Mouse (Mus musculus) forebrain, postnatal 0 days (tissue): ENCODE results near the gene Btbd9. TPM values are rescaled to one million over a fixed set of nuclear protein-coding genes. Genes with fewer than 3 reads are reported as not detected.

Experiments used
- ATAC-seq: fragments of 200-750 bp; cut with Nextera tagmentation; 2 replicates; pipeline ENCODE4 v1.8.0; 2017; ENCODE audit warnings: mild to moderate bottlenecking, moderate library complexity
- DNase-seq: peaks from one replicate; pipeline ENCODE4 v3.0.0-alpha.2; 2015
- H3K27ac ChIP-seq: fragments of 300-500 bp; sonication (generic); 2 replicates; pipeline ENCODE4 v1.5.1; 2014; ENCODE audit warnings: low read depth, mild to moderate bottlenecking, antibody characterized with exemption, low read length, moderate library complexity, mixed read lengths
- H3K27me3 ChIP-seq: fragments of 300-500 bp; sonication (generic); 2 replicates; pipeline ENCODE4 v1.6.1; 2014; ENCODE audit warnings: mild to moderate bottlenecking, low read length, mixed read lengths; ENCODE audit not compliant: insufficient read depth
- H3K36me3 ChIP-seq: fragments of 300-500 bp; sonication (generic); 2 replicates; pipeline ENCODE4 v1.6.1; 2014; ENCODE audit warnings: mild to moderate bottlenecking, moderate library complexity; ENCODE audit not compliant: insufficient read depth
- H3K4me1 ChIP-seq: fragments of 300-500 bp; sonication (generic); 2 replicates; pipeline ENCODE4 v1.6.1; 2014; ENCODE audit warnings: antibody characterized with exemption; ENCODE audit not compliant: insufficient read depth
- H3K4me2 ChIP-seq: fragments of 300-500 bp; sonication (generic); 2 replicates; pipeline ENCODE4 v1.6.1; 2014; ENCODE audit warnings: low read depth, mild to moderate bottlenecking, moderate library complexity
- H3K4me3 ChIP-seq: fragments of 300-500 bp; sonication (generic); 2 replicates; pipeline ENCODE4 v1.5.1; 2014; ENCODE audit warnings: low read depth, low read length, mixed read lengths
- H3K9ac ChIP-seq: fragments of 300-500 bp; sonication (generic); 2 replicates; pipeline ENCODE4 v1.6.1; 2014; ENCODE audit warnings: mild to moderate bottlenecking
- H3K9me3 ChIP-seq: fragments of 300-500 bp; sonication (generic); 2 replicates; pipeline ENCODE4 v1.6.1; 2016; ENCODE audit warnings: low read length
- CTCF ChIP-seq: sonication (generic); IDR thresholded peaks from 2 replicates; pipeline ENCODE4 v1.5.1; 2016; ENCODE audit warnings: antibody characterized with exemption, control low read depth, low read depth
- WGBS: fragments of 180-500 bp; shearing (Covaris S2); extraction: QIAGEN DNeasy Blood & Tissue Kit; methylation state at CpG from one replicate; pipeline ENCODE4 v1.1.7; 2014; 5-methylcytosine and 5-hydroxymethylcytosine counted together
- polyA plus RNA-seq: library from polyadenylated mRNA; unstranded; fragments of >200 nt; fragmentation: Nextera tagmentation; extraction: Ambion mirVana; gene quantifications from 2 replicates; pipeline ENCODE4 v1.2.1, GENCODE M21; 2015
- total RNA-seq: library from RNA; depleted of rRNA; stranded (reverse); fragments of >200 nt; gene quantifications from 2 replicates; pipeline ENCODE4 v1.2.3, GENCODE M21; 2014

Btbd9 gene
- total and polyA plus RNA-seq, 2 experiments from 2014 or later, result 63.6 to 149 TPM

- Histone ChIP-seq H3K4me3 (no peak overlapping the region), H3K4me2 (no peak overlapping the region), H3K27ac (no peak overlapping the region), H3K4me1 (0 out of 2 replicates have a peak, but pooled peaks cover 2% of the 10 kb centered on the region), H3K36me3 (no peaks in the 10 kb centered on the region; the same call in 1 of the 2 replicates), H3K9ac (no peak overlapping the region), H3K9me3 (no peaks in the 10 kb centered on the region), H3K27me3 (no peaks in the 10 kb centered on the region)
- DNase-seq (no peak), ATAC-seq (no peak)
- TF ChIP-seq CTCF, result no peak
- 100% methylated on average over 1 of the region's 1 CpGs for WGBS
Measured at GRCm38 (mm10) chr17:30484446-30485066, 91.7 kb downstream of the Btbd9 start.

GRCm38 (mm10) chr17:30481766-30482165 is 94.5 kb downstream of the Btbd9 start:
- no peak overlapping the region for H3K27ac ChIP-seq
- no peaks in the 10 kb centered on the region; the same call in 1 of the 2 replicates for H3K36me3 ChIP-seq
- no peak overlapping the region for H3K4me2 ChIP-seq
- ATAC-seq (no peak), DNase-seq (no peak)
- no peaks in the 10 kb centered on the region for H3K4me1 ChIP-seq
- no peaks in the 10 kb centered on the region for H3K9me3 ChIP-seq
- no peaks in the 10 kb centered on the region for H3K27me3 ChIP-seq
- 96% methylated on average over 6 of the region's 6 CpGs for WGBS
- no peak overlapping the region for H3K9ac ChIP-seq
- TF ChIP-seq CTCF, result no peak
- no peak overlapping the region for H3K4me3 ChIP-seq

- ATAC-seq, result no peak
- Histone ChIP-seq H3K4me1 (no peaks in the 10 kb centered on the region), H3K36me3 (no peaks in the 10 kb centered on the region; the same call in 1 of the 2 replicates), H3K9me3 (no peaks in the 10 kb centered on the region), H3K27me3 (no peaks in the 10 kb centered on the region), H3K4me3 (no peak overlapping the region), H3K27ac (no peak overlapping the region), H3K4me2 (no peak overlapping the region), H3K9ac (no peak overlapping the region)
- DNase-seq, result no peak
- no peak for TF ChIP-seq CTCF
- 95% methylated on average over 10 of the region's 10 CpGs for WGBS
Measured at GRCm38 (mm10) chr17:30481341-30481740, 94.9 kb downstream of the Btbd9 start.

- Histone ChIP-seq H3K36me3 (no peaks in the 10 kb centered on the region; the same call in 1 of the 2 replicates), H3K9me3 (no peaks in the 10 kb centered on the region), H3K4me3 (no peak overlapping the region), H3K4me2 (no peak overlapping the region), H3K27ac (no peak overlapping the region), H3K27me3 (no peaks in the 10 kb centered on the region), H3K4me1 (no peaks in the 10 kb centered on the region), H3K9ac (no peak overlapping the region)
- ATAC-seq (no peak), DNase-seq (no peak)
- 91% methylated on average over 8 of the region's 8 CpGs for WGBS
- no peak for TF ChIP-seq CTCF
Measured at GRCm38 (mm10) chr17:30480381-30480780, 95.9 kb downstream of the Btbd9 start.

GRCm38 (mm10) chr17:30478181-30478580 is 98.1 kb downstream of the Btbd9 start:
- H3K4me1 ChIP-seq, result no peaks in the 10 kb centered on the region
- no peak overlapping the region for H3K4me2 ChIP-seq
- no peaks in the 10 kb centered on the region for H3K36me3 ChIP-seq
- H3K27me3 ChIP-seq, result no peaks in the 10 kb centered on the region
- H3K9ac ChIP-seq, result no peak overlapping the region
- 52% methylated on average over 9 of the region's 9 CpGs for WGBS
- H3K4me3 ChIP-seq, result no peak overlapping the region
- ATAC-seq (no peak), DNase-seq (no peak)
- H3K9me3 ChIP-seq, result no peaks in the 10 kb centered on the region
- no peak for TF ChIP-seq CTCF
- H3K27ac ChIP-seq, result no peak overlapping the region

GRCm38 (mm10) chr17:30474561-30474960 is 101.7 kb downstream of the Btbd9 start:
- Histone ChIP-seq H3K36me3 (no peaks in the 10 kb centered on the region), H3K9ac (no peak overlapping the region), H3K4me2 (no peak overlapping the region), H3K4me1 (0 out of 2 replicates have a peak, but pooled peaks cover 13% of the 10 kb centered on the region), H3K9me3 (no peaks in the 10 kb centered on the region), H3K4me3 (no peak overlapping the region), H3K27me3 (no peaks in the 10 kb centered on the region), H3K27ac (no peak overlapping the region)
- ATAC-seq (peak; percentile 54; the same call in 1 of the 2 replicates), DNase-seq (no peak)
- no peak for TF ChIP-seq CTCF
- 27% methylated on average over 2 of the region's 2 CpGs for WGBS

- Histone ChIP-seq H3K4me2 (no peak overlapping the region), H3K4me3 (no peak overlapping the region), H3K9ac (no peak overlapping the region), H3K27me3 (no peaks in the 10 kb centered on the region), H3K9me3 (no peaks in the 10 kb centered on the region), H3K4me1 (peaks cover 23% of the 10 kb centered on the region), H3K27ac (no peak overlapping the region), H3K36me3 (no peaks in the 10 kb centered on the region)
- WGBS, result 72% methylated on average over 10 of the region's 10 CpGs
- no peak for DNase-seq
- ATAC-seq, result no peak
- no peak for TF ChIP-seq CTCF
Measured at GRCm38 (mm10) chr17:30472776-30473175, 103.5 kb downstream of the Btbd9 start.
